Mouse (Mus musculus) erythroid progenitor cell, adult 5-6 weeks (primary cell): Measurements from ENCODE around the gene Rag2. TPM values are rescaled to one million over a fixed set of nuclear protein-coding genes. Genes with fewer than 3 reads are reported as not detected.

Source experiments
- ATAC-seq: replicated peaks from 2 replicates; pipeline ENCODE4 v1.8.0; 2016; ENCODE audit warnings: moderate number of reproducible peaks, mild to moderate bottlenecking, moderate TSS enrichment, inconsistent platforms; ENCODE audit not compliant: poor library complexity, low FRiP score, severe bottlenecking
- total RNA-seq, 2 experiments: library from RNA; stranded (forward) in 1 of 2; stranded (reverse) in 1 of 2; fragments of 150-400 nt in 1 of 2; fragments of 186-747, 209-891 nt in 1 of 2; gene quantifications; 2 replicates each; pipeline versions ENCODE4 v1.2.3 to v1.2.4; 2015 to 2017; ENCODE audit warnings: low replicate concordance in 2 of 2

Gene Rag2
- total RNA-seq, 2 experiments from 2014 or later: 1.3 to 9.6 TPM

DNA sequence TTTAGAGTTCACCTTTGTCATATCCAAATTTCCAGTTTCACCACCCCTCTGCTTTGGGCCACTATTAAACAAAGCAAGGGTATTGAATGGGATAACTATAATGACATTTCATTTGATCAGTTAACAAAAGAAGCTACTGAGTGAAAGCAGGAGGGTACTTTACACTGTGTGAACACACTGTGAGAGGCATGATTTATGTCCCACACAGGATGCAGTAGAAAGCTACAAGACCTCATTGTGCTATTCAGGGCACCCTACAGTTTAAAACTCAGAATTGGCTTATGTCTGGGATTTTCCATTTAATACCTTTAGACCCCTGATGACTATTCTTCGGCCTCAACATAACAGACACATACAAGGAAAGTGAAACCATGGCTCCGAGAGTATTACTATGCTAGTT, 1.5 kb upstream of the Rag2 start:
- ATAC-seq: no peak

DNA sequence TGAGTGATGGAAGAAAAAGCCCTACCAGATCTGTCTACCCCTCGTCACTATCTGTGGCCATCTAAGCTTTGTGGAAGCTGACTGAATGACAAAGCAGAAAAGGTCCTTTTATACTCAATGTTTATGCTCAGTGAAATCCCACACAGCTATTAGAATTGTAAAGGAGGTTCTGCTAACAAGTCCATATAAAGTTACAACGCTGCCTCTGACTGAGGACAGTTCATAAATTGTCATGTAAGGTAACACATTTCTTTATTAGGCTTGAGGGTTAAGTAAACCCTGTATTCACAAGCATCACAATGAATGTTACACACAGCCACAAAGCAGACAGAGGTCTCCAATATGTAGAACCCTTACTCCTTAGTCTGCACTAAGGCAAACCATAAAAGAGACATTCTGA, 507 bp upstream of the Rag2 start:
- no peak for ATAC-seq

DNA sequence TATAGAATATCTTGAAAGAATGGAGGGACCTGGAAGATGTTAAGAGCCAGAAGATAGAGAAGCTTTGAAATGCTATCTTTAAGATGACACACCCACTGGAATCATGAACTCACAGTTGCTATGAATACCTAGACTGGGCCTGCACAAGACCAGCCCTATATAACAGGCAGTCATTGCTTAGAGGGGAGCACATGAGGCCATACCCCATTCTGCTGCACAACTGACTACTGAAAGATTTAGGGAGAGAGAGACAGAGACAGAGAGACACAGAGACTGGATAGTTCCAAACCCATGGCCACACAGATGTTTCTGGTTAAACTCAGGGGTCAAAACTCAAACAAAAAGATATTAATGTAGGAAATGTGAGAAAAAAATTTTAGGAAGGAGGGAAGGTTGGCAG, 2.7 kb downstream of the Rag2 start:
- ATAC-seq: no peak

DNA sequence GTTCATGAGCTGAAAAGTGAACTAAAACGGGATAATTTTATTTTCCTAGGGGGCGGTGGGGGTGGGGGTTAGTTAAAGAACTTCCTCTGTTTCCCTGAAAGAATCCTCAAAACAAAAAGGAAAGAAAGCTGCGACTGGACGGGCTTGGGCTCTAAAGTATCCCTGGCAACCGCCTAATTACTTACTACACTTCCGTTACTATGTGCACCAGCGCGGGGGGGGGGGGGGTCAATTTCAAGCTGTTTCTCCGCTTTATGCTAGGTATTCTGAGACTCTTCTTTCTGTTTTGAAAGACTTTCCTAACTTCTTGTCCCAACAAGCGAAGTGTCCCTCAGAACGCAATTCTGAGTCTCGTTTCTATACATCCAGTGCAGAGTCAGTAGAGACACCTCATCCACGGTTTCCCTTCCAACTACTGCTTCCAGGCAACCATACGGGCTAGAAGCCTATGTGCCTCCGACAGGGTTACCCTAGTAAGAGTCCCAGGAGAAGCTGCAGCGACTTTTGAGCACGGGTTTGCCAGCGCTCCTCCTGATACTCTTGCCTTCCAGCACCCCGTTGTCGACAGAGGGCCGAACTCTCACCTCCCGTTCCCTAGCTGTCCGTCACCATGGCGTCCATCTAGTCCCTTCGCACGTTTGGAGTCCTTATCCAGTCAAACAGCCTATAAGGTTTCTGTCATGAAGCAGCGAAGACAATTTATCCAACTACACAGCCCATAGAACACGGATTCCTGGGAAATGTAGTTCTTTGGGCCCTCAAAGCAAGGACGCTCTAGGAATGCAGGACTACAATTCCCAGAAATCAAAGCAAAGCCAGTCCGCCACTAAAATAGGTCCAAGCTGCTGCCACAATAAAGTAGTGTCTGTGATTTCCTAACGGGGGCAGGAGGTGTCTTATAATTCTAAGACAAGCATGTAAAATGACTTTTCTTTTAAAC, 4.0 kb downstream of the Rag2 start:
- 0 out of 2 replicates have a peak, but pooled peaks have one; percentile 59 for ATAC-seq

GRCm38 (mm10) chr2:101638979-101639839, 14.7 kb downstream of the Rag2 start:
- ATAC-seq: no peak

- no peak for ATAC-seq
Measured at GRCm38 (mm10) chr2:101639840-101640350, 15.4 kb downstream of the Rag2 start.

- no peak for ATAC-seq
Measured at GRCm38 (mm10) chr2:101645841-101646240, 21.3 kb downstream of the Rag2 start.

- ATAC-seq: no peak
Measured at GRCm38 (mm10) chr2:101648361-101648760, 23.8 kb downstream of the Rag2 start.

DNA sequence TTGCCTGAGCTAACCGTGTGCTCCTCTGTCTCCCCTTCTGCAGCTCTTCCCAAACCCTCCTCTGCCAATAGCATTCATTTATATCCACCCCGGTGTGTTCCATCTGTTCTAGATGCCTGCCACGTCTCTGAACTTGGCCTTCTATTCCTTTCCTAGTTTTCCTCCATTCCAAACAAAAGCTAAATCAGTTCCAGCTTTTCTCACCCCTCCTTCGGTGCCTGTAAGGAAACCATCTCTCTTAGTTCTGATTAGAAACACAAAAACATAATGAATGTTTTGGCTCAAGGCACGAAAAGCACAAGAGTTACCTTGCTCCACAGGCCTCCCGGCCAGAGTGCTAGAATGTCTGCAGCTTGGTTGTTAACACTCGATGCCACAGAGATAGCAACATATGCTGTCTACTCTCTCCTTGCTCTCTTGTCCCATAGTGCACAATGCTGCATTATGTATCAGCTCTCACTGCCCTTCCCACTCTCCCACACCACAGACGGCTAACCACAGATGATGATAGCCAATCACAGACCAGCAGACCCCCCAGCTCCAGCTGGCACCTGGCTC, 24.7 kb downstream of the Rag2 start, which contains the start of the genes Rag1 and B230118H07Rik:
Gene Rag1, minus strand, starts transcription at position 388 of the 558 bp plus-strand sequence.
Gene B230118H07Rik, minus strand, starts transcription at position 419 of the 558 bp plus-strand sequence.
- ATAC-seq: no peak

- ATAC-seq: no peak
Measured at GRCm38 (mm10) chr2:101650446-101650845, 25.9 kb downstream of the Rag2 start.

DNA sequence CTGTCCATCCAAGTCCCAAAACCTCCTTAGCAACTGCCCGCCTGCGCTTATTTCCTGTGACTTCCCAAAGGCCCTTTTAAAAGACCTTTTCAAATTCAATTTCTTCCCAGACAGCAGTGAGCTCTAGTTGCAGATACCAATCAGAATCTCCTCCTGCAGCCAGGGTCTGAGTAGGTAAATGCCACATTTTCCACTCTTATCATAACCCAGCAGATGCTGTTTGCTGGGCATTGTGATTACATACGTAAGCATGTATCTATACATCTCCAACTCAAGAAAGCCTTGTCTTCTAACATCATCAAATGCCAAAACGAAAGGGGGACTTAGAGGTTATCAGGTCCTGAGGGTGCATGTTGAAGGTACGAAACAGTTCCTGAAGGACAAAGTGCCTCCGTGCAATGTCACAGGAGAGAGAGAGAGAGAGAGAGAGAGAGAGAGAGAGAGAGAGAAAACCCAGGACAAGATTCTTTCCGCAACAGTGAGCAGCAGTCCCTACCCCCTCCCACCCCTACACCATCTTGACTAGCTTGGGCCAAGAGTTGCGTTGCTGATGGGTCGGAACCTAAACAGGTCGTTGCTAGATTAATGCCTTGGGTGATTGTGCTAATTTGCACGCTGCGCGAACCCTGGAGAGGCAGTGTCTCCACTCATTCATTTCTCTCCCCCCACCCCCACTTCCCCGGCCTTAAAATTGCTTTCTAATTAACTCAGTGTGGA, 27.8 kb downstream of the Rag2 start:
- no peak for ATAC-seq

DNA sequence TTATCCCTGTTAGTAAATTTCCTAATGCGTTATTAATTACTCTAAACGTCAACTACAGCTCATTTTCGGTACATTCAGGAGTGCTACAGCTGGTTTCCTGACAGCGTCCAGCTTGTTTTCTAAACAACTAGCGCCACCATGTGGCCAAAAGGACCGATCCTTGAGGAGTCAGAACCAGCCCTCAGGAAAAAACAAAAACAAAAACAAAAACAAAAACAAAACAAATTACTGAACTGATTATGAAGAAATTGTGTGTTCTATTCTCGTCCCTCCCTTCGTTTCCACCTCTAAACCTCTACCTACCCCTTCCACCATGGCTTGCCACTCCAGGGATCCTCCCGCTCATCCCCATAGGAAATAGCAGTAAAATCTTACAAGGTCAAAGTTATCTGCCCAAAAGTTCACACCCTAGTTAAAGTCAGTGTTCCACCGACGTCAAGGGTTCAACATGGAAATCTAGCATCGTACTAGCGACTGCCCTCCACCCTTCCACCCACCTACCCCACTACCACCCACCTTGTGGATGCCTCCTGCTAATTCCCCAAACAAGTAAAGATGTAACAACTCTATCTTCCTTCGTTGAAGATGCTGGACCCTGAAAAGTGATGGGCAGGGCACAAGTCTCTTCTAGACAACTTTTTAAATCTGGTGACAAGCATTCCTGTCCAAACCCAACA, 28.5 kb downstream of the Rag2 start:
- no peak for ATAC-seq

DNA sequence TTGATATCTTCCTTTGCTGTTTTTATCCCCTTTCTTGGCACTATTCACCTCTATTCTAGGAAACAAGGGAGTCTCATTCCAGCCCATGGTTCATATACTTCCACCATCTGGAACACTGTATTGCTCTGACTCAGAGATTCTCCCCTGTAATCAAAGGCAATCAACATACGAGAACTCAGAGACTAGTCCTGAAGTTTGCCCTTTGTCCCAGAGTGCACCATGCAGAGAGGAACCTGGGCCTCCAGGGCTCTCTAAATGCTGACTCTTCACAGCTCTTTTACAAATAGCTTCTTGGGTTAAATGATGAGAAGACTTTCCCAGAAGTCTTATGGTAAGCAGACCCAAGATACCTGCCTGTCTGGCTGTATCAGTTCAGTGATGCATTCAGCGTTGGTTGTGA, 36.0 kb downstream of the Rag2 start:
- ATAC-seq: no peak

GRCm38 (mm10) chr2:101665058-101665702, 40.7 kb downstream of the Rag2 start:
- no peak for ATAC-seq

DNA sequence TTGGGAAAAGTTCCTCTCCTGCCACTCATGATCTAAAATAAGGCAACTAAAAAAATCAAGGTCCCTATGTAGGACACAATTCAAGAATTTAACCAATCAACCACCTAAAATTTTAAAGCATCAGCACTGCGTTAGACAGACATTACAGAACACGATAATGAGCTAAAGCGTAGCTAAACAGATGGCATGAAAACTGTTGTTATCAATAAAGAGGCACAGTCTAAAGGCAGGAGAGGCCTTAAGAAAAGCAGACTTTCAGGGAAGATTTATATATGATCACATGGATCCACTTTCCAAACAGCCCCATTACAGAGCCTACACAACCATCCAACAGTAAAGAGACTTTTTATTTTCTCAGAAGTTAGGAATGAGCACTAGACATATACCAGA, 41.2 kb downstream of the Rag2 start:
- no peak for ATAC-seq

DNA sequence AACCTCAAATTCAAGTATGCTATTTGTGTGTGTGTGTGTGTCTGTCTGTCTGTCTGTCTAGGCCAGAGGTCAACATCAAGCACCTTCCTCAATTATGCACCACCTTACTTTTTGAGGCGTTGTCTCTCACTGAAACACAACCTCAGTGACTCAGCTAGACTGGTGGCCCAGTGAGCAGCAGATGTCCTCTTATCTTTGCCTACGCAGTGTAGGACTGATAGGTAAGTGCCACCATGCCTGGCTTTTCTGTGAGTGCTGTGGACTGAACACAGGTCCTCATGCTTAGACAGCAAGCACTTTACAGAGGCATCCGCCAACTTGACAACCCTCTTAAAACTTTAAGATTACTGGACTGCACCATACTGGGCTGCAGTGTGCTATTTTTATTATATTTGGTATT, 44.2 kb downstream of the Rag2 start:
- no peak for ATAC-seq

DNA sequence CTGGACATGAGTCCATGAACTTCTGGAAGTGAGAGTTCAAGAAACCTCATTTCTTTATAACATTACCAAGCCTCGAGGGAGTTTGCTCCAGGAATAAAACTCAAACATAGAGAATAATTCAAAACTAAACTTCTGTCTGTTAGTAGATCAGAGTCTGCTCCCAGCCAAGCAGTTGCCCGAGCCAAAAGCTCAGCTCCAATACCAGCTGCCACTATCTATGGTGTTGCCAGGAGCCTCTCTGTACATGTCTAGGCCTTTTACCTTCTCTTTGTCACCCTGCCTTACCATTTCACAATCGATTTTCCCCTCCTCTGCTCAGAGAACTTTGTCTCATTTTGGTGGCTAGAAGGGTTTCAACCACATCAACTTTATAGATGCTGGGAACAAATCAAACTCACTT, 49.0 kb downstream of the Rag2 start:
- ATAC-seq: no peak

DNA sequence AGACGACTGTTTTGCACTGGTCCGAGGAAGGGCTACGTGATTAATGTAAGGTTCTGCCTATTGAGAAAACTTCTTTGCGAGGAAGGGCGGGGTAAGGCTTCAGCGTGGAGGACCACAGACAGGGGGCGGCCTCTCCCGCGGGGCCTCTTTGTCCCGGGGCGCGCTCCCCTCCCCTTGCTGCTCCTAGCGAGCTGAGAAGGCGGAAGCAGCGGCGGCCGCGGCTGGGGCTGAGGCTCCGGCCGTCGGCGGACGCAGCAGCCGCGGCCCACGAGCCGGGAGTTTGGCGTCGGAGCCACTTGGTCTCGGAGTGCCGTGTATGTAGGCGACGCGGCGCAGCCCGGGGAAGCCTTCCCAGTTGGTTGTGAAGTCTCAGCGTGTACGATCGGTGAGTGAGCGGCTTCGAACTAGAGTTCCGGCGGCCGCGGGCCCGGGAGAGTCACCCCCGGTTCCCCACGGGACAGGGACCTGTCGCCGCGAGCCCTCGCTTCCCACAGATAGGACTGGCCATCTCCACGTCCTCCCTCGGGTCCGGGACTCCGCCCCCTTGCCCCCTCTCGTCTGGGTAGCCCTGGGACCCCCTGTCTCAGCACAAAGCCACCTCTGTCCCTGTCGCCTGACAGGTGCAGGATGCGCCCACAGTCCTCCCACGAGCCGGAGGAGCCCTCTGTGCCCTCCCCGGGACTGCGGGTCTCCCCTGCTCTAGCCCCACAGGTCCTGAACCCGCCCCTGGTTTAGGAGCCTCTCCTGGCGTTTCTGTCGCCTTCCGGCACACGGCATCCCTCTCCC, 53.9 kb downstream of the Rag2 start, which contains the start of gene Traf6:
Gene Traf6, plus strand, starts transcription at position 194 of the 786 bp plus-strand sequence.
- peak; percentile 80 for ATAC-seq
